Mouse (Mus musculus) cerebellum, adult 9-10 months (tissue): Measurements from ENCODE around the gene Qpct.
"Not testable (repeated sequence)": the region's sequence is repeated elsewhere in the genome, so short reads cannot be mapped to it uniquely, and the experiment has no call there.

ENCODE experiments used
- DNase-seq: peaks from one replicate; pipeline ENCODE4 v3.0.0; 2022

Gene Qpct

GRCm38 (mm10) chr17:79076974-79077847, 25.5 kb downstream of the Qpct start:
- no peak for DNase-seq

GRCm38 (mm10) chr17:79077848-79078146, 26.1 kb downstream of the Qpct start:
- no peak for DNase-seq

DNA sequence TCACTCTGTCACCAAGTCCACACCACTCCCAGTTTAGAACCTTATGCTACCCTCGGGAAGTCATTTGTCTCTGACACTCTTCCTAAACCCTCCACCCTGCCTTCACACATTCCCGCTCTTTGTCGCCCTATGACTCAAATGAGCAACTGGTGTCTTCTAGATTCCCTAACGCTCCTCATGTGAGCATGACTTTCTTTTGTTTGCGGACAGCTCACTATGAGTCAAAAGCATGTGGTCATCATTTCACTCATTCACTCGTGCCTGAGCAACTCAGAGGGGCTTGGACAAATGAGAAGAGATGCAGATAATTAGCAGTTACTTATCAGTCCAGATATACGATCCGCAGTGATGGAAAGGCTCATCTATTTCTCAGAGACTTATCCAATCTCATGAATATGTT, 26.5 kb downstream of the Qpct start:
- no peak for DNase-seq

DNA sequence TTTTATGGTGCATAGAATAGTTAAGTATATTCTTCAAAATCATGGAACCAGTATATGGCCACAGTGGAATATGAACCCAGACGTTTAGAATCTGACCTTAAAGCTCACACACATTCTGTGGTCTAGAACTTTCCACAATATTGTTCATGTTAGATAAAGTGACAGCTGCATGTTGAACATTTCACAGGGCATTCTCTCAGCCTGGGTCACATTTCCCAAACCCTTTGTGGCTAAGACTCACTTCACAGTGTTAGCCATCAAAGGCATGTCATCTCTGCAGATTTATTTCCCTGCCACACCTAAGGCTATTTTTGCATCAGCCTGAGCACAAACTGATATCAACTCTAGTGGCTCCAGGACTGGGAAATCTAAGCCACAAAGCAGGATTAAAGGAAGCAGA, 40.0 kb downstream of the Qpct start:
- DNase-seq: no peak

DNA sequence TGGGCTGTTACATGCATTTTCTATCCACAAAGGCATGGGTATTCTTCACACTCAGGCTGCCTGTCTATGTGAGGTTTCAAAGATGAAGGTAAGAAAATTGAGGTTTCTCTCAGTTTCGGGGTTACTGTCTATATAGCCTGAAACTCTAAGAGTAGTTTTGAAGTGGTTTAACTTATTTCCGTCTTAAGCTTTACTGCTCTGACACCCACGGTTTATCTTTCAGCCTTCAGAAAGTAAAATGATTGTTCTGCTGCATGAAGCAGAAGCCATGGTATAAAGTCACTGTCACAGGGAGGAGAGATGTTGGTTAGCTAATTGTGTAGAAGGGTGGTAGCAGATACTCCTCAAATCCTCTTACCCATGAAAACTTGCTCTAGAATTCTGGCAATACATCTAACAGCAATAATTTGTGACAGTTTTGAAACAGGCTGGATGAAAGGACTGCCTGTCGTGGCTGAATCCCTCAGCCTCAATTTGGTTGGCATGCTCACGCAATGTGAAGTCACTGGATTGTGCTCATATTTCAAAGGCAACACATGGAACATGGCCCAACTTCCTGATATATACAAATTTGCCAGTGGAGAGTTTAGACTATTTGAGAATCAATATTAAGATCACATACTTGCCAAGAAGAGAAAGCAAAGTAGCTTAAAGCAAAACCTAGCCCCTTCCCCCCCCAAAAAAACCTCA, 41.7 kb downstream of the Qpct start:
- no peak for DNase-seq

GRCm38 (mm10) chr17:79095624-79096023, 43.9 kb downstream of the Qpct start:
- no peak for DNase-seq

DNA sequence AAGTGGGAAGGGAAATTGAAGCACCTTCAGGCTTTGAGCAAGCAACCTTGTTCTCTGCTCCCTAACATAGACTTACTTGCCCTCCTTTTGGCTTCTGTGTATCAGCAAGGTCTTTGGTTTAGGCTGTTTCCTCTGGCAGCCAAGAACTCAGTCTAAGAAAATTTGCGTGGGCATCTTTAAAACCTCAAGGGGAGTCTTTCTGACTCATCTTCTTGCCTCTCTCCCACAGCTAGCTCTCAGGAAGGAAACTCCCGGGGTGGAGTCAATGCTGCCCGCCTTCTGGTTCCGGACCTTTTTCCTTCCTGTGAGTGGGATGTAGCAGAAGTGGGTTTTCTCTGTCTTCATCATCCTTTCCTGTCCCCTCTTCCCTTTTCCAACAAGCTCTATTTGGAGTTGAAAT, 48.2 kb downstream of the Qpct start:
- no peak for DNase-seq

DNA sequence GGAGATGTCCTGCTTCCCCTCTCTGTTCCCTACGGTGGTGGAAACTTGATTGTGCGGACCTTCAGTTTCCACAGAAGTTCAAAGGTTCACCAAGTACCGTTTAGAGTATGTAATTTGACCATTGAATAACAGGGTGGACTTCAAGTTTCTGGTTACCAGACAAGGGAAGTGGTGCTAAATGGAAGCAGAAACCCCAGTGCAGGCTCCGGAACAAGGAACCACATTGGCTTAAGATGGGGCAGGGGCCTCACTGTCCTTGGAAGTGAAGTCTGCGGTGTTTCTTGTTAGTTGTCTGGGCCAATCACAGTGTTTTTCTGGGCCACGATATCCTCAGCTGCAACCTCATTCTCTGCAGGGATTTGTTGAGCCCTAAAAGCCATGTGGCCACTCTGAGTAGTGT, 56.5 kb downstream of the Qpct start:
- no peak for DNase-seq

DNA sequence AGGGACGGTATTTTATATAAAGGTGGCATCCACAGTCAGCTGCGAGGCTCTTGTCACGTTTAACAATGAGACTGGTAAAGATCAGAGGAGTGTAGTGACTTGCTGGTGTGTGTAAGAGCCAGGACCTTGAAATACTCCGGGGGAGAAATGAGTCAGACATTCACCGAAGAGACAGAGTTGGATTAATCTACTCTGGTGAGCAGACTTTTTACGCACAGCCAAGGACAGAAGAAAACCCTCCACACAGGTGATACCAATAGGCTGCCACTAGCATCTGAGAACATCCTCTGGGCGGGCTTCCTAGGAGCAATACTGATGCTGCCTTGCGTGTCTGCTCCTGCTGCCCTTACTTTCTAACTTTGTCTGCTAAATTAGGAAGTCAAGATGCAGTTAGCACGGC, 57.9 kb downstream of the Qpct start:
- no peak for DNase-seq

DNA sequence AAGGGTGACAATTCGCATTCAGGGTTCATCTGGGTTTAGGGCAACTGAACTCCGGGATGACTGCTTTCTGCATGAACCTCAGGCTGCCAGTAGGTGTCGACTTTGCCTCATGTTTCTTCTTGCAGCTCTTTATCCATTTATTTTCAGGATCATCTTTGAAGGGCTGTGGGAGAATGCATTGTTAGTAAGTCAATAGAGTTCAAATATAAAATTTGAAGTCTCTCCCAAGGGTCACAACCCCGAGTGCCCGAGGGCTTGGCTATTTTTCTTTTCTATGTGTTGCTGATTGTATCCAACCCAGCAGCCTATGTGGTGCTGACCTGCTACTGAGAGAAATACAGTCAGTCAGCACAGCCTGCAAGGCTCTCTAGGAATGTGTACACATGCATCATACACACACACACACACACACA, 59.2 kb downstream of the Qpct start:
- DNase-seq: peak; percentile 39

DNA sequence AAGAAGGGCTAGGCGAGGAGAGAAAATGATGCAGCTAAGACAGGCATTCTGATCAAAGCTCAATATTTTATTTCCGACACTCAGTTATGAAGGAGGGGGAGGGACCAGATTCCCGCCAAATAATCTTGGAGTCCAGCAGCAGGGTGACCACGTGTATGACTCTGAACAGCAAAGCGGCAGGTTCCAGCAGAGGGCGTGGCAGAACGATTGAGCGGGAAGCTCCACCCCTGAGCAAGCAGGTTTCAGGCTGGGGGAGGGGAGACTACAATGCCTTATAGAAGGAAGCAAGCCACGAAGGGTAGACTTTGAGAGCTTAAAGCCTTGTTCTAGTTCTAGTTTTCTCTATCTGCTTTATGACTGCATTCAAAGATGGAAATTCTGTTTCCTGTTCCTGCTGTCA, 63.5 kb downstream of the Qpct start:
- not testable (repeated sequence) for DNase-seq

GRCm38 (mm10) chr17:79119066-79119465, 67.4 kb downstream of the Qpct start:
- DNase-seq: no peak

GRCm38 (mm10) chr17:79120269-79120668, 68.6 kb downstream of the Qpct start:
- DNase-seq: no peak

DNA sequence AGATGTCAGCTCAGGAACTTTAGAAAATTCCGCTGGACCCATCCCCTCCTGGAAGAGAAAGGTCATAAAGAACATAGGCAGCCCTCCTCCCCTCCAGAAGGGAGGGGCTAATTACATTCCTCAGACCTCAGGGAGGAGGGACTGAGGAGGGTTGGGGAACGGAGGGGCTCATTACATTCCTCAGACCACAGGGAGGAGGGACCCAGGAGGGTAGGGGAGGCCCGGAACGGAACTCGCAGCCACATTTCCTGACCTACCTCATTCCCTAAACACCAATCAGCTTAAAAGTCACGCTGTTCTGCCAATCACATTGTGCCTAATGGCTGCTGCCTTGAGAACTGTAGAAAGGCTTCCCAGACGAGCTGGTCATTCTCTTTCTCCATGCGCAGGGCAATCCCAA, 82.0 kb downstream of the Qpct start:
- DNase-seq: no peak

DNA sequence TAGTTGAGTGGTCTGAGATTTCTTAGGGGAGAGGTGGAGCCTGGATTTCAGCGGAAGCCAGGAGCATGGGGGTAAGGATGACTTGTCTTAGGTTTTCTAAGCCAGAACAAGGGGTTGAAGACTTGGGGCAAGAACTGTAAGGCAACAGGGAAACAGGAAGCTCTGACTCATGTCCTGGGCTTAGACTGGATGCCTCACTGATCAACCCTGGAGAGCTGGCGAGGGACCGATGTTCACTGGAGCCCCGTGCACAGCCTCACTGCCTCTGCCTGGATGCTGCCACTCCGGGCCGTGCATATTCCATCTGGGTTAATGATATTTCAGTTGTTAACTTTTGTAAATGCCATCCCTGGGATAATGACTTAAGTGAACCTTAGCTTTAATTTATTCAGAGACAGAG, 84.1 kb downstream of the Qpct start:
- DNase-seq: no peak

GRCm38 (mm10) chr17:79136401-79136800, 84.7 kb downstream of the Qpct start:
- peak; percentile 10 for DNase-seq
